Mouse (Mus musculus): ENCODE data around the gene Slc35d2. TPM values are rescaled to one million over a fixed set of nuclear protein-coding genes. Genes with fewer than 3 reads are reported as not detected.

The Slc35d2 gene
- polyA plus RNA-seq, 1 experiment from 2014 or later, result 1.2 TPM

Other genes starting within 250 kb of the Slc35d2 start
- not detected in 2 replicates for gene Hsd17b3, start 40.1 kb downstream of the Slc35d2 start, polyA plus RNA-seq (2015; fragmentation: Nextera tagmentation; extraction: Ambion mirVana)
- 12.7 and 14.4 TPM in 2 replicates for gene Zfp367, start 23.8 kb upstream of the Slc35d2 start, polyA plus RNA-seq (2015; fragmentation: Nextera tagmentation; extraction: Ambion mirVana)
- gene Habp4, start 32.5 kb upstream of the Slc35d2 start, polyA plus RNA-seq (2015; fragmentation: Nextera tagmentation; extraction: Ambion mirVana), result 17.1 and 18.2 TPM in 2 replicates
- 2.8 and 3.0 TPM in 2 replicates for gene Cdc14b, start 145.9 kb upstream of the Slc35d2 start, polyA plus RNA-seq (2015; fragmentation: Nextera tagmentation; extraction: Ambion mirVana)
- gene Aaed1, start 183.3 kb upstream of the Slc35d2 start, polyA plus RNA-seq (2015; fragmentation: Nextera tagmentation; extraction: Ambion mirVana), result 10.2 and 10.3 TPM in 2 replicates
- 101 and 112 TPM in 2 replicates for gene Ctsl, start 241.5 kb upstream of the Slc35d2 start, polyA plus RNA-seq (2015; fragmentation: Nextera tagmentation; extraction: Ambion mirVana)

All from forebrain, embryonic 15.5 days (tissue).